Mouse (Mus musculus): ENCODE data around the gene Kat6b.

Gene Kat6b

GRCm38 (mm10) chr14:21702691-21703090 is 221.5 kb downstream of the Kat6b start:
- DNase-seq (ENCODE audit: low read depth in 1 of 2, low spot score in 2 of 2) = no peak

DNA sequence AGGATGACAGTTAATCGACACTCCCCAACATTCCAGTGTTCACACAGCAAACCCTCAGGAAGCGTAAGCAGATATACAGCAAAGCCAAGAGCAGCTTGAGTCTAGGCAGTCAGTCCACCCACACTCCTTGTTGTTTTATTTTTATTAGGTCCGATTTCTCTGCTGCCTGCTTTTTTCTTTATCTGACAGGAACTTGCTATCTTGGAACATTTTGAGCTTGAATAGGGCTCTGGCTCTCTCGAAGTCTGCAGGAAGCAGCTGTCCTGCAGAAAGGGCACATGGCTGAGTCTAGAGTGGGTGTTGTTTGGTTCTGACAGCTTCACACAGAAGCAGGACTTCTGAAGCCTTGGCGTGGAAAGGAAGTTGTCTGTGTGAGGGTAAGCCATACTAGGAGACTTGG is 222.0 kb downstream of the Kat6b start:
- no peak for DNase-seq (ENCODE audit: low read depth in 1 of 2, low spot score in 2 of 2)

GRCm38 (mm10) chr14:21705462-21705861 is 224.2 kb downstream of the Kat6b start:
- no peak for DNase-seq (ENCODE audit: low read depth in 1 of 2, low spot score in 2 of 2)

DNA sequence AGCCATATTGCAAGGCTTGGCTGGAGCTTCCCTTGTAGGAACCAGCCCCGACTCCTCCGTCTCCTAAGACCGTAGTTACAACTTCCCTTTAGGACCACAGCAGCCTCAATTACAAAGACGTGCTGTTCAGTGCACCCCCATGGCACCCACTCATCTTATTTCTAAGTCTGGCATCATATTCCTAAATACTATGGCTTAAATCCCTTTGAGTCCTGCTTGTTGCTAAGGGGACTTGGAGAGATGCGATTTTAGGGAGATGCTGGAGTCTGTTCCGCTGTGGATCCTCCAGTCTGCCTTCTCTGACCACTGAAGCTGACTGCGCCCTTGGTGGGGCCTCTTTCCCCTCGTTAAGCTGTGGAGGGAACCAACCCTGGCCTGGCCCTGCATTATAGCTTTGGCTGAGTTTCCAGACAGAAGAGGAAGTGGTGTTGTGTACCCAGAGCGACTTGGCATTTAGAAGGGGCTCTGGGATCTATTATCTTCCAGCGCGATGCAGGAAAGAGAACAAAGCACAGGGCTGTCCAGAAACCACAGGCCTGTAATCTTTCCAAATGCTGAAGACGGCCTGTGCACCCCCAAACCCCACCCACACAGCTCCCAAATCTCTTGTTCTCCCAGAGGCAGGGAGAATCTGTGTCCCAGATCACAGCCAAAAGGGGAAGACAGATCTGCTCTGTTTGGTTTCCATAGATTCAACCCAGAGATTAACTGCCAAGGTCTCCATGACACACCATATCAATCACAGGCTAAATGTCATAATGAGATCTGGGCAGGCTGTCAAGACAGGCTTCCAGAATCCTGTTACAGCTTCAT is 225.7 kb downstream of the Kat6b start:
- DNase-seq (ENCODE audit: low read depth in 1 of 2, low spot score in 2 of 2) = peak; percentile 57 to 70

DNA sequence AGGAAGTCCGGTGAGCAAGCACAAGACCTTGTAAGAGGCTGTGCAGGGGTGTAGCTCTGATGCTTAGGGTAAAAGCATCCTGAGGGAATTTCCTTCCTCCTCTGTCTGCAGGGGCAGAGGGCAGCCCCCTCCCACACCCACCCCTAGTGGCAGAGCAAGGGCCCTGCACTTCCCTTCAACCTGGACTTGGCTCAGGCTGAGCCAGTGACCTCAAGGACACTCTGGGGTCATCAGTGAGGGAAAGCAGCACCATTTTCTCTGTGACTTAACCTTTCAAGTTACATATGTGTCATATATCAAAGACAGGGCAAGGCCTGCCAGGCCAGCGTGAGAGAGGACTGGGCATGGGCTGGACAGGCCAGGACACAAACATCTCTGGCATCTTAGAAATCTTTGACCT is 228.3 kb downstream of the Kat6b start:
- DNase-seq (ENCODE audit: low read depth in 1 of 2, low spot score in 2 of 2) = no peak

DNA sequence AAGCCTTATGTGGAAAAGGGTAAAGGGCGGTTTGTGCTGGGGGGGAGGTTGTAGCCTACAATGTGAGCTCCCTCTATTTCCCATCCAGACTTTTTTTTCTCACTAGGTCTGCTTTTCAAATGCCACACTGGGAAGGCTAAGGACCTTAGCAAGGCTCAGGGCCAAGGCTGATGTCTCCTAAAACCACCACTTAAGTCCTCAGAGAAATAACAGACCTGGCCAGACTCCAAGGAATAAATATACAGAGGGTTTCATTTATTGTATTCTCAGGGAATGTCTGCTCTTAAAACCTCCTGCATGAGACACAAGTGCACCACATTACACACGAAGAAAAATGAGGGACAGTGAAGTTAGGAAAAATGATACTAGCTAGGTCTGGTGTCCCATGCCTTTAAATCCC is 230.0 kb downstream of the Kat6b start:
- no peak for DNase-seq (ENCODE audit: low read depth in 1 of 2, low spot score in 2 of 2)

- DNase-seq (ENCODE audit: low read depth in 1 of 2, low spot score in 2 of 2) = no peak
Measured at GRCm38 (mm10) chr14:21714486-21714885, 233.3 kb downstream of the Kat6b start, which contains the start of gene Dupd1. Gene Dupd1 (minus strand): TSS chr14:21714576.

GRCm38 (mm10) chr14:21719646-21720383 is 238.6 kb downstream of the Kat6b start:
- no peak for DNase-seq (ENCODE audit: low read depth in 1 of 2, low spot score in 2 of 2)

DNA sequence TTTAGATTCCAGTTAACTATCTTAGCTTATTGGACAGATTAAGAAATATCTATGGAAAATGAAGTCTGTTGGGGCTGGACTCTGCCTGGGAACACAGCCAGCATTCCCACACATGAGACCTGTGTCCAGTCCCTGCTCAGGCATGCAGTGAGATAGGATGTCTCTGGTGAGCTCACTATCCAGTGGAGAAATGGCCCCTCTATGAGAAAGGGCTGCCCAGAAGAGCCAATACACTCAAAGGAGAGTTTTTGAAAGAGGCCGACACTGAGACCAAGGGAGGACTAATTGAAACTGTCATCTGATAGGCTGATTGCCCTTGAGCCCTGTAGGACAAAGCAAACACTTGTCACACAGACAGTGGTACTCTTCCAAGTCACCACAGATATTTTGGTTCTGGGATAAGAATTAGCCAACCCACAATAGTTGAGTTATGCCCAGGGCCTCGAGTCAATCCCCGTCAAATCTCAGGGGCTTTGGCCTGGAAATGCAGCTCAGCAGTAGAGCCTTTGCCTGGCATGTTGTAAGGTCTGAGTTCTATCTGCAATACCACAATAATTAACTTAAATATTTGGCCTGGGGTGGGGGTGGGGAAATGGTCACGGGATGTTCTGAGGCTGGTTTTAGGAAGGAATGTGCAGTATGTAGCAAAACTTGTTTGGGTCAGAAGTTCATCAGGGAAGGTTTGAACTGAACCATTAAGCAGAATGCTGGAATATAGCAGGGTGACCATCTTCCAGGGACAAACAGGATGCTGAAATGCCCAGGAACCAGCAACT is 239.4 kb downstream of the Kat6b start:
- no peak for DNase-seq (ENCODE audit: low read depth in 1 of 2, low spot score in 2 of 2)
